Mouse (Mus musculus) Patski (cell line): ENCODE measurements around the gene Zc3h18. TPM values are rescaled to one million over a fixed set of nuclear protein-coding genes. Genes with fewer than 3 reads are reported as not detected.

ENCODE experiments used
- ATAC-seq: fragments of 100-300 bp; one replicate; pipeline ENCODE4 v1.8.0; 2021
- CTCF ChIA-PET: fragments of 350-600 bp; sonication (Branson Sonifier 250); formaldehyde crosslinking; loops from one replicate; lab custom pipeline; 2022; ENCODE audit warnings: inconsistent platforms; lab: Charles Lee
- POLR2A ChIA-PET: fragments of 350-600 bp; sonication (Branson Sonifier 250); formaldehyde crosslinking; loops from one replicate; lab custom pipeline; 2022; ENCODE audit warnings: antibody characterized with exemption, inconsistent platforms; lab: Charles Lee
- DNase-seq: peaks from one replicate; pipeline ENCODE4 v3.0.0-alpha.2; 2011; ENCODE audit warnings: low read depth, low spot score
- H3K27me3 ChIP-seq: fragments of 371-371 bp; one replicate; pipeline ENCODE4 v1.5.1; 2021
- CTCF ChIP-seq: fragments of 100-300 bp; IDR thresholded peaks from one replicate; pipeline ENCODE4 v1.5.1; 2021
- in situ Hi-C: fragments of 300-500 bp; cut with MboI; formaldehyde crosslinking; loops from 3 replicates; pipeline ENCODE4 v1.11.1; 2018; ENCODE audit warnings: low pct_unique_long_range_greater_than_20kb, mixed read lengths
- polyA plus RNA-seq: library from polyadenylated mRNA; unstranded; gene quantifications from one replicate; pipeline ENCODE4 v1.2.3, GENCODE M21; 2021

The Zc3h18 gene
- polyA plus RNA-seq, 1 experiment from 2014 or later = 54.1 TPM

GRCm38 (mm10) chr8:122421376-122422070 is 45.1 kb downstream of the Zc3h18 start, which contains the start of gene Il17c:
Gene Il17c, plus strand, starts transcription at chr8:122422020.
- in situ Hi-C loops = no loop called here
- H3K27me3 ChIP-seq = no peaks in the 10 kb centered on the region
- ATAC-seq (no peak), DNase-seq (no peak)
- ChIA-PET CTCF (no interaction called here), POLR2A (interaction anchor here (1.4 to 1.7 kb wide), 2 partner anchors 10 to 53 kb away, joined by 4 to 7 read pairs; no protein-coding TSS in a partner anchor)
- TF ChIP-seq CTCF = no peak

- in situ Hi-C loops = no loop called here
- no peaks in the 10 kb centered on the region for H3K27me3 ChIP-seq
- no peak for TF ChIP-seq CTCF
- ChIA-PET CTCF (interaction anchor here (1.1 to 1.3 kb wide), 2 partner anchors 14 to 20 kb away, joined by 3 read pairs; no protein-coding TSS in a partner anchor), POLR2A (interaction anchor here (0.6 to 1.4 kb wide), 4 partner anchors 34 to 75 kb away, joined by 3 to 4 read pairs (median 3); no protein-coding TSS in a partner anchor)
- DNase-seq (no peak), ATAC-seq (no peak)
These were observed 46.8 kb downstream of the Zc3h18 start for GRCm38 (mm10) chr8:122423217-122423616.

GRCm38 (mm10) chr8:122423659-122424058 is 47.2 kb downstream of the Zc3h18 start:
- in situ Hi-C loops = no loop called here
- DNase-seq = no peak
- ChIA-PET POLR2A (no interaction called here), CTCF (interaction anchor here (0.7 to 1.3 kb wide), 3 partner anchors 12 to 20 kb away, joined by 3 read pairs; no protein-coding TSS in a partner anchor)
- ATAC-seq = peak; percentile 22
- TF ChIP-seq CTCF = no peak
- H3K27me3 ChIP-seq = no peaks in the 10 kb centered on the region

- DNase-seq = no peak
- H3K27me3 ChIP-seq = no peaks in the 10 kb centered on the region
- ChIA-PET POLR2A (no interaction called here), CTCF (interaction anchor here (1.9 kb wide), 1 partner anchor 17 kb away, joined by 6 read pairs; the partner anchor contains the start of gene Mvd)
- in situ Hi-C loops = no loop called here
- no peak for TF ChIP-seq CTCF
- no peak for ATAC-seq
These were observed 49.7 kb downstream of the Zc3h18 start for GRCm38 (mm10) chr8:122426145-122426544.

- ChIA-PET CTCF (no interaction called here), POLR2A (interaction anchor here (1.0 kb wide), 1 partner anchor 16 kb away, joined by 3 read pairs; no protein-coding TSS in a partner anchor)
- no peaks in the 10 kb centered on the region for H3K27me3 ChIP-seq
- ATAC-seq (no peak), DNase-seq (no peak)
- no peak for TF ChIP-seq CTCF
- in situ Hi-C loops = no loop called here
These were observed 51.2 kb downstream of the Zc3h18 start for GRCm38 (mm10) chr8:122427607-122428006.

GRCm38 (mm10) chr8:122428163-122428562 is 51.8 kb downstream of the Zc3h18 start:
- CTCF ChIA-PET = no interaction called here
- in situ Hi-C loops = no loop called here
- no peaks in the 10 kb centered on the region for H3K27me3 ChIP-seq
- no peak for ATAC-seq
- POLR2A ChIA-PET = interaction anchor here (1.0 kb wide), 1 partner anchor 16 kb away, joined by 3 read pairs; no protein-coding TSS in a partner anchor
- DNase-seq = no peak
- TF ChIP-seq CTCF = no peak

- ChIA-PET POLR2A (interaction anchor here (1.6 kb wide), 1 partner anchor 17 kb away, joined by 3 read pairs; no protein-coding TSS in a partner anchor), CTCF (no interaction called here)
- in situ Hi-C loops = no loop called here
- no peak for TF ChIP-seq CTCF
- ATAC-seq = no peak
- no peak for DNase-seq
- no peaks in the 10 kb centered on the region for H3K27me3 ChIP-seq
These were observed 53.7 kb downstream of the Zc3h18 start for GRCm38 (mm10) chr8:122430058-122430636.

- ChIA-PET CTCF (no interaction called here), POLR2A (interaction anchor here (1.6 kb wide), 1 partner anchor 18 kb away, joined by 3 read pairs; no protein-coding TSS in a partner anchor)
- ATAC-seq (no peak), DNase-seq (no peak)
- no peaks in the 10 kb centered on the region for H3K27me3 ChIP-seq
- TF ChIP-seq CTCF = no peak
- in situ Hi-C loops = no loop called here
These were observed 54.2 kb downstream of the Zc3h18 start for GRCm38 (mm10) chr8:122430646-122431045.

- in situ Hi-C loops = no loop called here
- ATAC-seq = peak; percentile 28
- TF ChIP-seq CTCF = no peak
- no peaks in the 10 kb centered on the region for H3K27me3 ChIP-seq
- ChIA-PET POLR2A (interaction anchor here (1.4 to 2.7 kb wide), 3 partner anchors 10 to 43 kb away, joined by 3 to 11 read pairs (median 7); partner anchors contain the start of genes Il17c and Mvd), CTCF (interaction anchor here (1.8 kb wide), 1 partner anchor 11 kb away, joined by 4 read pairs; the partner anchor contains the start of gene Mvd)
- no peak for DNase-seq
These were observed 55.5 kb downstream of the Zc3h18 start for GRCm38 (mm10) chr8:122431694-122432442.
